Mouse (Mus musculus) liver, embryonic 14.5 days (tissue): Measurements from ENCODE around the gene Pramef17.
"Not testable (repeated sequence)": the region's sequence is repeated elsewhere in the genome, so short reads cannot be mapped to it uniquely, and the experiment has no call there.

Source experiments
- CTCF ChIP-seq: IDR thresholded peaks from 2 replicates; pipeline ENCODE4 v1.5.1; 2016; ENCODE audit warnings: antibody characterized with exemption, low read depth, control low read depth
- EP300 ChIP-seq: IDR thresholded peaks from 2 replicates; pipeline ENCODE4 v1.6.1; 2016; ENCODE audit warnings: antibody characterized with exemption, low read depth

GRCm38 (mm10) chr4:143950916-143951315, 43.3 kb downstream of the Pramef17 start, which contains the start of gene Pramef25:
- TF ChIP-seq CTCF, EP300: not testable (repeated sequence)
